Mouse (Mus musculus) lung, postnatal 0 days (tissue): ENCODE measurements at regions not wholly inside any gene's neighbourhood (a gene's known extent, or its start where the extent isn't known, plus 50 kb on each side); places are given as distances from the start of the nearest gene placed in this dataset.

Experiments
- ATAC-seq: fragments of 200-750 bp; cut with Nextera tagmentation; 2 replicates; pipeline ENCODE4 v1.8.0; 2017; ENCODE audit warnings: moderate library complexity
- DNase-seq: peaks from one replicate; pipeline ENCODE4 v3.0.0-alpha.2; 2016; ENCODE audit warnings: low spot score
- H3K27ac ChIP-seq: fragments of 300-500 bp; sonication (generic); 2 replicates; pipeline ENCODE4 v1.5.1; 2014; ENCODE audit warnings: antibody characterized with exemption, mild to moderate bottlenecking, low read length, mixed read lengths
- H3K27me3 ChIP-seq: fragments of 300-500 bp; sonication (generic); replicated peaks from 2 replicates; pipeline ENCODE4 v1.6.1; 2014; ENCODE audit warnings: low read length, mixed read lengths; ENCODE audit not compliant: insufficient read depth
- H3K36me3 ChIP-seq: fragments of 300-500 bp; sonication (generic); 2 replicates; pipeline ENCODE4 v1.6.1; 2014; ENCODE audit warnings: low read length, mixed read lengths; ENCODE audit not compliant: insufficient read depth
- H3K4me1 ChIP-seq: fragments of 300-500 bp; sonication (generic); 2 replicates; pipeline ENCODE4 v1.6.1; 2014; ENCODE audit warnings: antibody characterized with exemption, low read depth, low read length, mixed read lengths; ENCODE audit not compliant: insufficient read depth
- H3K4me2 ChIP-seq: fragments of 300-500 bp; sonication (generic); replicated peaks from 2 replicates; pipeline ENCODE4 v1.6.1; 2014; ENCODE audit warnings: low read depth, mild to moderate bottlenecking, low read length, moderate library complexity, mixed read lengths
- H3K4me3 ChIP-seq: fragments of 300-500 bp; sonication (generic); 2 replicates; pipeline ENCODE4 v1.5.1; 2014; ENCODE audit warnings: low read depth, low read length
- H3K9ac ChIP-seq: fragments of 300-500 bp; sonication (generic); replicated peaks from 2 replicates; pipeline ENCODE4 v1.6.1; 2014; ENCODE audit warnings: low read depth, mild to moderate bottlenecking
- H3K9me3 ChIP-seq: fragments of 300-500 bp; sonication (generic); 2 replicates; pipeline ENCODE4 v1.6.1; 2016; ENCODE audit warnings: low read length, mixed read lengths
- CTCF ChIP-seq: IDR thresholded peaks from 2 replicates; pipeline ENCODE4 v1.5.1; 2016; ENCODE audit warnings: antibody characterized with exemption, mild to moderate bottlenecking
- EP300 ChIP-seq: IDR thresholded peaks from 2 replicates; pipeline ENCODE4 v1.6.1; 2016; ENCODE audit warnings: antibody characterized with exemption, mild to moderate bottlenecking, control low read depth
- WGBS: fragments of 180-500 bp; shearing (Covaris S2); extraction: QIAGEN DNeasy Blood & Tissue Kit; methylation state at CpG from one replicate; pipeline ENCODE4 v1.1.7; 2014; 5-methylcytosine and 5-hydroxymethylcytosine counted together

GRCm38 (mm10) chr6:78115079-78115478 is 135.6 kb upstream of the Ctnna2 start:
- Histone ChIP-seq H3K27ac (no peak overlapping the region), H3K36me3 (no peaks in the 10 kb centered on the region), H3K9me3 (no peaks in the 10 kb centered on the region), H3K4me1 (no peaks in the 10 kb centered on the region), H3K9ac (no peak overlapping the region), H3K27me3 (no peaks in the 10 kb centered on the region), H3K4me3 (no peak overlapping the region), H3K4me2 (no peak overlapping the region)
- no peak for DNase-seq
- TF ChIP-seq CTCF, result no peak
- TF ChIP-seq EP300, result no peak
- 56% methylated on average over 4 of the region's 4 CpGs for WGBS
- no peak for ATAC-seq

GRCm38 (mm10) chr6:78082528-78082927 is 103.0 kb upstream of the Ctnna2 start:
- no peak overlapping the region for H3K9ac ChIP-seq
- 76% methylated on average over 2 of the region's 2 CpGs for WGBS
- no peaks in the 10 kb centered on the region for H3K9me3 ChIP-seq
- no peaks in the 10 kb centered on the region for H3K27me3 ChIP-seq
- no peak overlapping the region for H3K4me2 ChIP-seq
- TF ChIP-seq EP300 (no peak), CTCF (no peak)
- H3K27ac ChIP-seq, result no peak overlapping the region
- no peaks in the 10 kb centered on the region for H3K4me1 ChIP-seq
- H3K36me3 ChIP-seq, result no peaks in the 10 kb centered on the region
- DNase-seq, result no peak
- no peak overlapping the region for H3K4me3 ChIP-seq
- ATAC-seq, result no peak

GRCm38 (mm10) chr6:78078919-78079318 is 99.4 kb upstream of the Ctnna2 start:
- Histone ChIP-seq H3K27ac (no peak overlapping the region), H3K9me3 (no peaks in the 10 kb centered on the region), H3K4me1 (no peaks in the 10 kb centered on the region), H3K9ac (no peak overlapping the region), H3K4me3 (no peak overlapping the region), H3K36me3 (no peaks in the 10 kb centered on the region), H3K4me2 (no peak overlapping the region), H3K27me3 (no peaks in the 10 kb centered on the region)
- 45% methylated on average over 4 of the region's 4 CpGs for WGBS
- no peak for TF ChIP-seq EP300
- no peak for TF ChIP-seq CTCF
- ATAC-seq (no peak), DNase-seq (peak; percentile 6)

GRCm38 (mm10) chr6:78066323-78066722 is 86.8 kb upstream of the Ctnna2 start:
- Histone ChIP-seq H3K36me3 (no peaks in the 10 kb centered on the region), H3K9ac (no peak overlapping the region), H3K4me1 (no peaks in the 10 kb centered on the region), H3K4me3 (no peak overlapping the region), H3K4me2 (no peak overlapping the region), H3K9me3 (no peaks in the 10 kb centered on the region), H3K27me3 (no peaks in the 10 kb centered on the region), H3K27ac (no peak overlapping the region)
- 87% methylated on average over 1 of the region's 1 CpGs for WGBS
- DNase-seq (no peak), ATAC-seq (no peak)
- TF ChIP-seq CTCF, result no peak
- TF ChIP-seq EP300, result no peak

- H3K4me1 ChIP-seq, result no peaks in the 10 kb centered on the region
- no peak overlapping the region for H3K4me2 ChIP-seq
- WGBS, result 45% methylated on average over 2 of the region's 2 CpGs
- H3K27me3 ChIP-seq, result no peaks in the 10 kb centered on the region
- no peak overlapping the region for H3K9ac ChIP-seq
- TF ChIP-seq CTCF (no peak), EP300 (no peak)
- no peaks in the 10 kb centered on the region for H3K36me3 ChIP-seq
- DNase-seq, result no peak
- H3K9me3 ChIP-seq, result no peaks in the 10 kb centered on the region
- no peak overlapping the region for H3K27ac ChIP-seq
- H3K4me3 ChIP-seq, result no peak overlapping the region
- ATAC-seq, result no peak
Measured at GRCm38 (mm10) chr6:78065737-78066136, 86.2 kb upstream of the Ctnna2 start.
